Mouse (Mus musculus): ENCODE measurements around the gene Hmga2. TPM values are rescaled to one million over a fixed set of nuclear protein-coding genes. Genes with fewer than 3 reads are reported as not detected.

Gene Hmga2
- total and polyA plus RNA-seq, 3 experiments: 0.15 TPM; not detected in 2

GRCm38 (mm10) chr10:120418738-120419523 lies 57.3 kb downstream of the Hmga2 start:
- Histone ChIP-seq H3K9me3 (replicated peaks; ENCODE audit: insufficient read depth, low read length) (no peaks in the 10 kb centered on the region), H3K27ac (ENCODE audit: control insufficient read depth, low read depth, low read length) (no peak overlapping the region), H3K36me3 (ENCODE audit: control insufficient read depth in 1 of 2, insufficient read depth in 2 of 2, low read length in 2 of 2) (no peaks in the 10 kb centered on the region), H3K79me2 (ENCODE audit: control insufficient read depth, insufficient read depth, low read length, poor library complexity) (no peaks in the 10 kb centered on the region), H3K4me1 (ENCODE audit: control insufficient read depth in 1 of 2, insufficient read depth in 2 of 2, low read length in 2 of 2) (no peaks in the 10 kb centered on the region), H3K9ac (ENCODE audit: control insufficient read depth, low read depth, low read length, poor library complexity, severe bottlenecking) (no peak overlapping the region), H3K27me3 (ENCODE audit: control insufficient read depth in 1 of 2, insufficient read depth in 2 of 2, low read length in 2 of 2) (no peaks in the 10 kb centered on the region), H3K4me3 (ENCODE audit: control insufficient read depth in 1 of 2, insufficient read depth in 1 of 2, low read depth in 2 of 2, low read length in 2 of 2) (no peak overlapping the region)
- DNase-seq (ENCODE audit: low read depth, low spot score): no peak
- no peak for TF ChIP-seq MAFK (IDR thresholded peaks at IDR 0.05; ENCODE audit: borderline replicate concordance, low read depth, low read length)
- no peak for TF ChIP-seq MAX (IDR thresholded peaks at IDR 0.05; ENCODE audit: low read length)
- no peak for TF ChIP-seq ZNF384 (IDR thresholded peaks at IDR 0.05; ENCODE audit: low read depth, low read length)
- TF ChIP-seq TBP (IDR thresholded peaks at IDR 0.05; ENCODE audit: low read depth, low read length): no peak
- no peak for TF ChIP-seq SIN3A (IDR thresholded peaks at IDR 0.05; ENCODE audit: low read length)
- TF ChIP-seq GABPA (IDR thresholded peaks at IDR 0.05; ENCODE audit: low read depth, low read length): no peak

DNA sequence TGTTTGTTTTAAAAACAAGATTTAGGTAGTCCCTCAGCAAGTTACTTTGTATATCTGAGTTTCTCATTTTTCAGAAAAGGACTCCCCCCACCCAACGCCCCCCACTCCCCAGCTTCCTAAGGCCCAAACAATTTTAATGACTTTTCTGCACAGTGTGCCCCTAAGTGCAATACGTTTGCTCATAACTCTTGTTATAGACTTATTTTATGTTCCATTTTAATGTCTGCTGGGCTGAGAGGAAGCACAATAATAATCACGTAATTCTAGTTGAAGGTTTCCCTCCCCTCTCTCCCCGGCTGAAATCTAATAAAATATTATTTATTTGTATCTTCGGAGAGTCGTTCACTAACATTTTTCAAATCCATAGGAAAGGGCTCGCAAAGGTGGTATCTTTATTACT lies 58.1 kb downstream of the Hmga2 start:
- H3K4me1 ChIP-seq (ENCODE audit: control insufficient read depth in 1 of 2, insufficient read depth in 2 of 2, low read length in 2 of 2): no peaks in the 10 kb centered on the region
- no peaks in the 10 kb centered on the region for H3K79me2 ChIP-seq (ENCODE audit: control insufficient read depth, insufficient read depth, low read length, poor library complexity)
- TF ChIP-seq ETS1 (IDR thresholded peaks at IDR 0.05; ENCODE audit: low read depth, low read length): no peak
- TF ChIP-seq ELF1 (IDR thresholded peaks at IDR 0.05; ENCODE audit: low read depth, low read length): no peak
- no peak for TF ChIP-seq KAT2A (conservative IDR thresholded peaks at IDR 0.05; ENCODE audit: low read depth, low read length)
- no peak for TF ChIP-seq BHLHE40 (IDR thresholded peaks at IDR 0.05; ENCODE audit: borderline replicate concordance, low read depth, low read length)
- no peak for TF ChIP-seq MEF2A (IDR thresholded peaks at IDR 0.05; ENCODE audit: extremely low read depth, insufficient replicate concordance, low read depth, low read length, poor library complexity, severe bottlenecking)
- TF ChIP-seq NELFE (IDR thresholded peaks at IDR 0.05; ENCODE audit: low read depth, low read length): no peak
- TF ChIP-seq EP300 (IDR thresholded peaks at IDR 0.05; ENCODE audit: low read depth in 1 of 2, low read length in 2 of 2): no peak
- TF ChIP-seq HCFC1 (IDR thresholded peaks at IDR 0.05; ENCODE audit: low read depth, low read length): no peak
- no peak for TF ChIP-seq CHD2 (IDR thresholded peaks at IDR 0.05; ENCODE audit: low read length)
- TF ChIP-seq TBP (IDR thresholded peaks at IDR 0.05; ENCODE audit: low read depth, low read length): no peak
- no peak for TF ChIP-seq ZNF384 (IDR thresholded peaks at IDR 0.05; ENCODE audit: low read depth, low read length)
- no peak for TF ChIP-seq POLR2AphosphoS5 (IDR thresholded peaks at IDR 0.05; ENCODE audit: borderline replicate concordance, low read depth, low read length)
- H3K27ac ChIP-seq (ENCODE audit: control insufficient read depth, low read depth, low read length): no peak overlapping the region
- H3K9me3 ChIP-seq (replicated peaks; ENCODE audit: insufficient read depth, low read length): no peaks in the 10 kb centered on the region
- H3K4me3 ChIP-seq (ENCODE audit: control insufficient read depth in 1 of 2, insufficient read depth in 1 of 2, low read depth in 2 of 2, low read length in 2 of 2): no peak overlapping the region
- no peaks in the 10 kb centered on the region for H3K27me3 ChIP-seq (ENCODE audit: control insufficient read depth in 1 of 2, insufficient read depth in 2 of 2, low read length in 2 of 2)
- H3K36me3 ChIP-seq (ENCODE audit: control insufficient read depth in 1 of 2, insufficient read depth in 2 of 2, low read length in 2 of 2): no peaks in the 10 kb centered on the region
- no peak overlapping the region for H3K9ac ChIP-seq (ENCODE audit: control insufficient read depth, low read depth, low read length, poor library complexity, severe bottlenecking)
- DNase-seq (ENCODE audit: low read depth, low spot score): no peak
